Mouse (Mus musculus) heart, postnatal 4 days (tissue): ENCODE measurements around the gene Ankrd11. TPM values are rescaled to one million over a fixed set of nuclear protein-coding genes. Genes with fewer than 3 reads are reported as not detected.

ENCODE experiments used
- DNase-seq: peaks from one replicate; pipeline ENCODE4 v3.0.0; 2021
- total RNA-seq, 2 experiments: library from RNA; stranded (reverse); gene quantifications; 2 replicates each; pipeline ENCODE4 v1.2.3; 2021

Ankrd11 gene
- total RNA-seq, 2 experiments from 2014 or later: 85.2 to 86.3 TPM

DNA sequence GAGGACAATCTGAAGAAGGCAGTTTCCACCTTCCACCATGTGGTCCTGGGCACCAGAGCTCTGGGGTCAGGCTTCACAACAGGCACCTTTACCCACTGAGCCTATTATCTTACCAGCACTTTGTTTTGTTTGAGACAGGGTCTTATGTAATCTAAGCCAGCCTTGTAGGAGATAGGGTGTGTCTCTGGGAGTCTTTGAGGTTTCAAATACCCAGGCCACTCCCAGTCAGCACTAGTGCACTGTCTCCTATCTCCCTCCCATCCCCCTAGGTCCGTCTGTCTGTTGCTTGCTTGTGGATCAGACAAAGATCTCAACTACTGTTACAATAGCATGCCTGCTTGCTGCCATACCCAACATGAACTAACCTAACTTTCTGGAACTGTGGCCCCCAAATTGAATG, 81.1 kb downstream of the Ankrd11 start:
- DNase-seq: no peak

DNA sequence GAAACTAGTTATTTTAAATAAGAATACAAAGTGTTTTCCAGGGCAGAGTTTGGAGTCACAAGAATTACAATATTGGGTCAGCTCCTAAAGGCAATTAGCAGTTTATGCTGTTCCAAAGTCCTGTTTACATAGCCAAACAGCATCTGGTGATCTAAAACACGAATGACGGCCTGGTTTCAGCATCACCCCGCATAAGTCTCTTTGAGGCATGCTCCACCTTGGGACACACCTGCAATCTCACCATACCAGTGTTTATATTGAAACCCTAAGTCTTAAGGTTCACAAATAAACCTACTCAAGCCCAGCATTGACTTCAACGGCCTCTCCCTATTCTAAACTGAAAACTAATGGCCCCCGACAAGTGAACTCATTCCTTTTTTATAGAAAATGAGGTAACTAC, 81.8 kb downstream of the Ankrd11 start:
- DNase-seq: no peak

DNA sequence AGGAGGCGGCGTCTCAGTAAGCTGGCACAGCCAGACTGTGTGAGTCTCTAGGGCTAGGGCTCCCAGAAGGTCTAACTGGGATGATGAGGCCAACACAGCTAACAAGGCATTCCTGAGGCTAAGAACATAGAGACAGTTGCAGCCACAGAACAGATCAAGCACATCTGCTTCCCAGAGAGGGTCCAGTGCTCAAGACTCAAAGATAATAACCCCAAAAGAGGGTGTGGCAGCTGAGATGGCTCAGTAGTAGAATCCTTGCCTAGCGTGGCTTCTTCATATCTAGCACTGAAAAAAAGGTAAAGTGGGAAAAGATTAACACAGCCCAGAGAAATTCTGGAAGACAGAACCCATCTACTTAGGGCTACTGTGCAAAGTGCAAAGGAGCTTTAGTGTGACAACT, 86.1 kb downstream of the Ankrd11 start:
- no peak for DNase-seq

DNA sequence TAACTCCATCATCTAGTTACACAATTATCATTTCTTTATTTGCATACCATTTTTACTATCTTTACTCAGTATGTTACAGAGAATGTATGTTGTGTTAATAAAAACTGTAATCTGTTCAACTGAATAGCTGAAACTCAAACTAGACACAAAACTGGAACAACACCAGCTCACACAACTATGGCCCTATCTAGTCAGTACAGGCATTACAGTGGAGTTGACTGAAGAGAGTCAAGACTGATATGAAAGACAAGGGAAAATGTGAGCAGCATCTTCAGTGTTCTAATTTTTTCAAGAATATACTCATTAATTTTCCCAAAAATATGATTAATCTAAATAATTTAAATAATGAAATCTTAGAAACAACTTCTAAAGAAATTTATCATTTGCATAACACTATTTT, 86.9 kb downstream of the Ankrd11 start:
- no peak for DNase-seq

DNA sequence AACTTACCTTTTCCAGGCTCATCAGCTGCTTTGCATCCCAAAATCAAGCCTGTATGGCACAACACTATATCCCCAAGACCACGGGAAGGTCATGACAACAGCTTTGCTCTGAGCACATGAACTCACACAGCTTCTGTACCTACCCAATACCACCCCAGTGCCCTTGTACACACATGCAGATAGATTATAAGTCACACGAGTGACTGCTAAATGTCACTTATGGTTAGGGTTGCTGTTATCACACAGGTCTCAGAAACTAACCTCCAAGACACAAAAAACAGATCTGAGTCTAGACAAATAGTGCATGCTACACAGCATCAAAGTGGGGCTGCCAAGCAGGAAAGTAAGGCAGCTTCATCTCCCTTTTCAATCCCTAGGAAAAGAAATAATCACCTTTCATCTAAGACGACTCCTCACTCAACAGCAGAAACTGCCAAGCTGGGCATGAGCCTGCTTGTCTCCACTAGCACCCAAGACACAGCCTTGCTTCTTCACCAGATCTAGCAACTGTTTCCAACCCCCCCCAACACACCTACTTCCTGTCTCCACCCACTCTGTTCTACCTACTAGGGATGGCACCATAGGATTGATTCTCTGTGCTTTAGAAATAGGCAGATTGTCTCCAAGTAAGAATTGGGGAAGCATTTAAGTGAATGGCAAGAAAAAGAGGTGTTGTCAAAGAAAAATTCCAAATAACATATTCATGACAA, 87.8 kb downstream of the Ankrd11 start:
- no peak for DNase-seq

DNA sequence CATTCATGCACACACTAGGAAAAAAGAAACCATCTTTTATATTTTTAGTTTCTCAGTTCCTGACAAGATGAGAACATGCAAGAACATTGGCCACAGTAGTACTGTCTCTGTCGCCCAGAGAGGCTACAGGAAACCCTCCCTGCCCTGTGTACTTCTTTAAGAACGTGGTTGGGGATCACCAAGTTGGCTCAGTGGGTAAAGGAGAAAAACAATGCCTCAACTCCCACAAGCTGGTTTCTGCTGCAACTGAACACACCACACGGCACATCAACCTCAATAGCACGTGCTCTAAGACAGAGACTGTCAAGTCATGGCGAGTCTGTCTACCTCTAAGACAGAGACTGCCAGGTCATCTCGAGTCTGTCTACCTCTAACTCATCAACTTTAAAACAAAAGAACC, 89.0 kb downstream of the Ankrd11 start:
- no peak for DNase-seq

DNA sequence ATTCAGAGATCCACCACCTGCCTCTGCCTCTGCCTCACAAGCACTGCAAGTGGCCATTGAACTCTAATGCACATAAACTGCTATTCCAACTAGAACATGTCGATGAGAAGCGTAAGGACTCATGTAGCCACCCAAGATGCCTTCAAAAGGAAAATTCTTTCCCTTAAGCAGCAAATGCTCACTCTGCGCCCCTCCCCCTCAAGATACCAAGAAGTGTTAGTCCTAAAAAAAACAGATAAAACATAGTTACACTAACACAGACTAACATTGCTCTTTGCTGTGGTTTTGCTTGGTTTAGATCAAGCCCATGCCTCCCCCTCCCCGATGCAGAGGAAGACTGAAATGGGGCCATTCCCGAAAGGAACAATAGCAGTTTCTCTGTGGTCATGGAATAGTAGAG, 90.6 kb downstream of the Ankrd11 start:
- DNase-seq: no peak

DNA sequence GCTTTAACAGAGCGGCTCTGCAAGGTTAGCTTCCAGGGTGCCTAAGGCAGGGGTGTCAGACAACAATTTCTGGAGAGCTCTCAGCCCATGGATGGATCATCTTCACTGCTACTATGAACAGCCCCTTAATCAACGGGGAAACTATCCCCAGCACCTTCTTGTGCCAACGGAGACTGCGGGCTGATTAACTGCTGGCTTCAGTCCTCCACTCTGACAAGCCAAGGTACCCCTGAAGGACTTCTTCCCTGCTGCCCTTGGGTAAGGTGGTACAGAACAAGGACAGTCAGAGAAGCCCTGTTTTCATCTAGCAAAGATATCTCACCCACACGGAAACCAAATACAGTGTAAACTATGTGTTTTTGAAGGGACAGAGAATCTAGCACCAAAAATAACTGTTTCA, 92.4 kb downstream of the Ankrd11 start:
- no peak for DNase-seq

DNA sequence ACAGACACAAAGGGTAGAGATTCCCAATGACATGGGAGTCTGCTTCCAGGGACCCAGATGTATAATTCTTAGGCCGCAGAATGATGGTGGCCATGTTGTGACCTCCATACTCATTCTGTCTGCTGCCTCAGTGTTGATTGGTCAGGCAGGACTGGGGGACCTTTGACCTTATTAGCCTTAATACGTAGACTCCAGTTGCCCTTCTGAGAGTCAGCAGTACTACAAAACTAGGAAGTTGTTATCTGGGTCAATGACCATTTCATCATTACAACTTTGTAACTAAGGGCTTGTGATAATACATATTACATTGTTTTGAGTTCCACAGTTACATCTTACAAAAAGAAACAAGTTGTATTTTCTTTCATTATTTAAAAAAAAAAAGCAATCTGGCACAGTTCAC, 96.3 kb downstream of the Ankrd11 start:
- no peak for DNase-seq

DNA sequence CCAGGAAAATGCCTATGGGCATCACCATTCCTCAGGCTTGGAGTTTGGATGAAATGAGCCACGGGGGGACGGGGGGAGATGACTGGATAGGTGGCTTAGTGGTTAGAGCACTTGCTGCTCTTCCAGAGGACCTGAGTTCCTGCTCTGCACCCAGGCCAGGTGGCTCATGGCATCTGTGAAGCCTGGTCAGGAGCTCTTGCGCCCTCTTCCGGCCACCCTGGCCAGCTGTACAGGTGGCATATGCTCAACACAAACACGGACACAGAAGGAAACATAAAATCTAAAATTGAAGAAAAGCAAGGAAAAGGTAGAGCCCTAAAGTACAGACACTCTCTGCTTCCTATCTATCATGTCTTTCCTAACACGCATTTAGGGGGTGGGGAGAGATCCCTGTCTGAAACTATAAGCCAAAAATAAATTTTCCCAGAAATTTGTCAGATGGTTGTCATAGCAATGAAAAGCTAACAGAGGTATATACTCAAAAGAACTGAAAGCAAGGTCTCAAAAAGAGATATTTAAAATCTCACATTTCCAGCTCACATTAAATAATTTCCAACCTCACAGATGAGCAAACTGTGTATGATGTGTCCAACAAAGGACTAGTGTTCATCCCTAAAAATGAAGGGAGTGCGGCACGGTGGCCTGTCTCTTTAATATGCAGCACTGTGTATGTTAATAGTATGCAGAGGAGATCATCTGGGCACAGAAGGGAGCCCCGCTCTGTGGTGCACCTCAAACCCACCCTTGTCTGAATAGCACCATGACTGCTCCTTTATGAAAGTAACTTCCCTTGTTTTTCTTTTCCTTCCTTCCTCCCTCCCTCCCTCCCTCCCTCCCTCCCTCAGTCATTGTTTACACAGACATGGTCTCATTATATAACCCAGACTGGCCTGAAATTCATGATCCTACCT, 99.0 kb downstream of the Ankrd11 start:
- DNase-seq: no peak

DNA sequence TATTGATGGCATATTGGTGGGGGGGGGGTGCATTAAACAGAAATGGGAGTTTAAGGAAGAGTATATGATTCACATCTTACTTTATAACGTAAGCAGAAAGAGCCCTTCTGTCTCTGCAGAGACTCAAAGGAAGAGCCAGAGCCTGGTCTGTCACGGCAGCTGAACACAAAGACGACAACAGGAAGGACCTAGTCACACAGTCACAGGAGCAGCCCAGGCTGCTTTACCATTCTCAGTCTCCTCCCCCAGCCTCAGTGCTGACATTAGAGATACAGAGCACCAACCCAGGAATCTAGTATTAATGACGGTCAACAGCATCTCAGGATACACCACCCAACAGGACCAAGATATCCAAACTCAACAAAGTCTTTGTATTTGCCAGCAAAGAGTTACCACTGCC, 103.5 kb downstream of the Ankrd11 start:
- DNase-seq: no peak

DNA sequence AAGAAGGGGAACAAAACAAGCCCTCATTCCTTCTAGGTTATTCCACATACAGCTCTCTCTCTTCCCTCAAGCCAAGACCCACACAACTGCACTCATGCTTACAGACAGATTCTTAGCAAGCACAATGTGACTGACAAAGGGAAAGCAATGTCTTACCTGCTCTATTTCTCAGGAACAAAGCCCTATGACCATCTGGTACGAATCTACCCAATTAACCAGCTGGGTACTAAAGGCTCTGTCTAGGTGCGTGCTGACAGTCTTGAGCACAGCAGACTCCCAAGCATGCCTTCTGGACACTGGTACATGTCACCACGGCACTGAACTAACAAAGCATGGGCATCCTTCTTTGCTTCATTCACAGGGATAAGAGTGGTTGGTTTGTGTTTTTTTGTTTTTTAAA, 103.9 kb downstream of the Ankrd11 start:
- no peak for DNase-seq

DNA sequence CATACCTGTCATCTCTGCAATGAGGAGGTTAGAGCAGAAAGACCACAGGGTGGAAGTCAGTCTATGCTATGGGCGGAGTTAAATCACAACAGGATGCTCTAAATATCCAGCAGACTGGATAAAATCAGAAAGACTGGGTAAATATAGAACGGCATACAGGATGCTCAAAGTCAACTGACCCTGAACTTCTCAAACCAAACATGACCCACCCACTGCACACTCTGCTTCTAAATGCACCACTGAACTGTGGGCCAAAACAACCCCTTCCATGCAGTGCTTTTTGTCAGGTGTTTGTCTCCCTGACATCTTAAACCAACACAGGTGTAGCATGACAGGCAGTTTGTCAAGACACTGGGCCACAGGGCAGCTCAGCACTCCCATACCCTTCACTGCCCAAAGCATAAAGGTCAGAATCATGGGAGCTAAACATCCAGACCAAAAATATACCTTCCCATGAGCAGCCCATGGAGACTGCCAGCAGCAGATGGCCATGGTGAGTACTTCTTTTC, 104.5 kb downstream of the Ankrd11 start:
- no peak for DNase-seq

DNA sequence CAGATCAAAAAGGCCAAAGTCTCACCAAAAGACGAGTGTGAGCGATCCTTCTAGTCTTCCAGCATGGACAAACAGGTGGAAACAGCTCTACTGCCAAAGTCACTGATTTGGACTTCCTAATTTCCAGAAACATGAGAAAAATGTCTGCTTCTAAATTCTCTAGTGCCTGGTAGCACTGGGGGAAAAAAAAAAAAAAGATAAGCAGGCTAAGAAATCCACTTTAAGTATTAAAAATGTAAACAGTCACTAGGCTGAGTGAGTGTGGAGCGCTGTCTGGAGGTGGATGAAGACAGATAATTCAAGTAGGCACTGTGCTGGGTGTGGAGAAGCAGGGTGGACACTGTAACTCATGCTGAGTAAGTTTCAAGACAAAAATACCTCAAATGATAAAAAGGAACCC, 106.2 kb downstream of the Ankrd11 start:
- no peak for DNase-seq

DNA sequence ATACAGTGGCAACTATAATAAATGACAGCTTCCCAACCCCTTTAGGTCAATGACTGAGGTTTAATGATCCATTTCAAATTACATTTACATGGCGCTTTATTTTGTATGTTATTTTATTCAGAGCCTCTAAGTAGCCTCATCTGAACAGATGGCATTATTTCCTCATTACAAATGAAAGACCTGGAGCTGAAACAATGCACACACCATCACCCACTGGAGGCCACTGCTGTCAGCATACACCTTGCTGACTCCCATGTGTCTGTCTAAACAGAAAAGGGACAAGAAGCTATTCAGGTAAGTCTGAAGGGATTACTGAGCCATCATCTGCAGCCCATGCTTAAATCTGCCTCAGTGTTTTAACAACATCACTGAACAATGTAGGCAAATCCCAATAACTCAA, 107.0 kb downstream of the Ankrd11 start:
- DNase-seq: no peak

DNA sequence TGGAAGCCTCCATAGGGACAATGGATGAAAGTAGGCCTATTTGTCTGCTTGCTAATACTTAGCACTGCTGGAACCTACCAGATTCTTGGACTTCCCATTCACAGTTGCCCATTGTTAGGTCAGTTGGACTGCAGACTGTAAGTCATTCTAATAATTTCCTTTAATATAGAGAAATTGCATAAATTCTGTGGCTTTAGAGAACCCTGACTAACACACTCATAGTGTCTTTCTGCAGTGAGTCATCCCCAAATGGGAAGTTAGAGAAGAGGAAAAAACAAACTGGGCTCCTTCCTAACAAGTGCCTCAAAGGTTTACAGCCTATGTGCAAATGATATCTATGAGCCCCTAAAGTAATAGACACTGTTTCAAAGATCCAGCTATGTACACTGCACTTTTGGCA, 108.1 kb downstream of the Ankrd11 start:
- DNase-seq: no peak

DNA sequence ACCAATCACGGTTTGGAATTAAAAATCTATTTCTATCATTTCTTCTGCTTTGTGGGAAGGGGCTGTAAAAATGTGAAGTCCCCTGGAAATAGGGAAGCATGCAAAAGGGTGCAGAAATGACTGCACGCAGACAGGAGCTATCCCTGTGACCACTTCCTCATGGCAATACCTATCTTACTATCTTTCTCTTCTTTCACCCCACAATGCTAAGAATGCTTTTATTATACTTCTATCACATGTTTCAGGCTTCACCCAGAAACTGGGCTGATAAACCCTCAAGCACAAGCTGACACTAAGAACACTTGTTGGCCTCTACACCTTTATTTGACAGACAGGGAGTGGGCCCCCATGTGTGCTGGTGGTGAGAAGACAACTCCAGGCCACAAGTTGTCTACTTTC, 109.5 kb downstream of the Ankrd11 start:
- no peak for DNase-seq

DNA sequence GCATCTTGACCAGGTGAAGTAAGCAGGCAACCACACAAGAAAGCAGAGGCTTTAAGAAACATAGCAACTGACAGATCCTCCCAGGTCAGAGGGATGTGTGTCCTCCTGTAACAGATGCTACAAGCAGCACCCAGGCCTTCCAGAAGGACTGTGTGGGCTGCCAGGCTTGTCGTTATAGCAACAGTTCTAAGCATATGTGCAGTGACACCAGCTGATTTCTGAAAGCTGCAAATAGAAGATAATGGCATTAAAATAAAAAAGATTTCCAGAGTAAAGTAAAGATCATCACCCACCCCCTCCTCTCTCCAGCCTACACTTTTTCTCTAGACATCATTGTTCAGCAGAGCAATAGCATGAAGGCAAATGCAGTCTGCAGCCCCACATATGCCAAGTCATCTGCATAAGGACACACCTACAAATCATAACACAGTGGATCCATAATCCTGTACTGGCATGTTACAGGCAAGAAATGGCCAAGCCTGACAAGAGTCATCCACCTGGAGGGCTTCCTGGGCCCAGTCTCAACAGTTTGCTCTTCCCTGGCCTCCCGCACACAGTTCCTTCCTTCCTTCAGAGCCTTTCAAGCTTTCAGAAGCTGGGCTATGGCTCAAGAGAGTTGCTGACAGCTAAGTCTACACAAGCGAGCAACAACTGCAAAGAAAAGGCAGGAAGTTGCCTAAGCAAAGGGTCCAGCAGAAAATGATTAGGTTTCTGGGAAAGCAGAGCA, 110.1 kb downstream of the Ankrd11 start:
- no peak for DNase-seq

DNA sequence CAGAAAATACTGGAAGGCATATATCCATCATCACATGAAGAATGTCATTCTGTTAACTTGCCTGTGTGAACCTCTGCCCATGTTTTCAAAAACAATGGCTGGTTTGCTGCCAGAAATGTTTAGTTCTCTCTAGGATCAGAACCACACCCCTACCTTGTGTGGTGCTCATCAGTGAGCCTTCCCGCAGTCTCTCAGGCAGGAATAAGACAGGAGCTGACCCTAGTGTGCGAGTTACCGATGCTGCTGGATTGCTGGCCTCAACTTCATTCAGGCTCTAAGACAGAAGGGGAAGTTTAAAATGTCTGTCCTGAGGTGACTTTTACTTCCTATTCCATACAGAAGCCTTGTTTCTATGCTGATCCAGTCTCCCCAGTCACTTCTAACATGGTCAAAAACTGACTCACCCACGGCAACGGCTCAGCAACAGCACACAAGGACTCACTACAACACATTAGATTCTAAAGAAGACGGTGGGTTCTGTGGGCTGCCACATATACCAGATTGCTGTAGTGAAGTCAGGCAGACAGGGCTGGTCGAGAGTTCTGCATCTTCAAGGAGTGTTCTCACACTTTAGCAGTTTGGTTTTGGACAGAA, 113.3 kb downstream of the Ankrd11 start:
- DNase-seq: no peak

DNA sequence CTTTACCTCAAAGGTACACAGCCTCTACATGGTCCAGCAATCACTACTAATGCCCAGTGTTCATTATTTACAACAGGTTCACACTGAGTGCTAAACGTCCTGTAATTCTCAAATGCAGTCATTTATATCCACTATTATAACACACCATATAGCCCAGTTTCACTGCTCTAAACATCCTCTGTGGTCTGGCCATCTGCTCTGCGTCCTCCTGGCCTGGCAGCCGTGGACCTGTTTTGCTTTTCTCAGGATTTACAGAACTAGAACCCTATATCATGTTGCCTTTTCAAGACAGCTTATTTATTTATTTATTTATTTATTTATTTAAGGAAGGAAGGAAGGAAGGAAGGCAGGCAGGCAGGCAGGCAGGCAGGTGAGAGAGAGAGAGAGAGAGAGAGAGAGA, 114.2 kb downstream of the Ankrd11 start:
- DNase-seq: no peak

DNA sequence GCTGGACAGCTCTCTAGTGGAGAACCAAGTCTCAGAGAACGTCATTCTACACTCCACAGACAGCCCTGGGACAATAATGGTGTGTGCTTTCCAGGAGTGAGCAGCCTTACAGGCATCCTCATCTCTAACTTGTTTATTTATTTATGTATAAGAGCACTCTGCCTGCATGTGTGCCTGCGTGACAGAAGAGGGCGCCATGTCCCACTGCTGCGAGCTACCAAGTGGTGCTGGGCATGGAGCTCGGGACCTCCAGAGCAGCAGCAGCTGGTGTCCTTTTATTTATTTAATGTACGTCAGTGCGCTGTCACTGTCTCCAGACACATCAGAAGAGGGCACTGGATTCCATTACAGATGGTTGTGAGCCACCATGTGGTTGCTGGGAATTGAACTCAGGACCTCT, 115.3 kb downstream of the Ankrd11 start:
- DNase-seq: no peak

DNA sequence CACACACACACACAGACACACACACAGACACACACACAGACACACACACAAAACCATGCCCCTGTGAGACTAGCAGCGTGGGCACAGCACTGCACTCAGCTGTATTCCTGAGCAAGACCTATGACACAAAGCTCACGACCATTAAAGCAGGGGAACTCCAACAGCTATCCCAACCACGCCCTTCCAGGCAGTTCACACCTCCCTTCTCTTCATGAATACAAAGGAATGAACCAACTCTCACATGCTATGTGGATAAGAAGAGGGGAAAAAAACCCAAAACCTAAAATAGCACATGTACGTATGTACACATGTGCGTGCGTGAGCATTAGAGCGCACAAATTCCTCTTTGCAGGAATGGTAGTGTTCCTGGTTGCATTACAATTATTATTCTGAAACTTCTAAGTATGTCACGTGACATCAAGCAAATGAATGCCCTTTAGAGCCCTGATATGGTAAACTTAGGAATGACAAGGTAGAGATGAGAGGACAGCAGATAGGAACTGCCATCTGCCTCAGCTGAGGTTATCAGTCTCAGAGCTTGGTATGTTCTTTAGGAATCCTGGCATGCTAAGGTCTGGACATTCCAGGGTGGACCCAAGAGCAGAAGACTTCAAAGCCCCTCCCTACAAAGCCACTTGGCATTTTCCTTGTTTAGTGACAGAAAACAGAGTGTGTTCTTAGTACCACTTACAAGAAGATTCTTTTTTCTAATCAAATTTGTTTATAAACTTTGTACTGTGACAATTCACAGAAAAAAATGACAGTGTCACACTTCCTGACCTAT, 115.9 kb downstream of the Ankrd11 start:
- no peak for DNase-seq
